Mouse (Mus musculus) urinary bladder, adult 2 months (tissue): ENCODE results near the gene Gm21882. TPM values are rescaled to one million over a fixed set of nuclear protein-coding genes. Genes with fewer than 3 reads are reported as not detected.
"Not testable (repeated sequence)": the region's sequence is repeated elsewhere in the genome, so short reads cannot be mapped to it uniquely, and the experiment has no call there.

Experiments
- DNase-seq: peaks from one replicate; pipeline ENCODE4 v3.0.0; 2022; ENCODE audit warnings: low spot score
- polyA plus RNA-seq: library from polyadenylated mRNA; depleted of rRNA; stranded (reverse); fragments of >200 nt; gene quantifications from 2 replicates; pipeline ENCODE4 v1.2.3, GENCODE M21; 2012; rRNA removed

Gm21882 gene
- polyA plus RNA-seq, result not detected in 2 replicates

DNA sequence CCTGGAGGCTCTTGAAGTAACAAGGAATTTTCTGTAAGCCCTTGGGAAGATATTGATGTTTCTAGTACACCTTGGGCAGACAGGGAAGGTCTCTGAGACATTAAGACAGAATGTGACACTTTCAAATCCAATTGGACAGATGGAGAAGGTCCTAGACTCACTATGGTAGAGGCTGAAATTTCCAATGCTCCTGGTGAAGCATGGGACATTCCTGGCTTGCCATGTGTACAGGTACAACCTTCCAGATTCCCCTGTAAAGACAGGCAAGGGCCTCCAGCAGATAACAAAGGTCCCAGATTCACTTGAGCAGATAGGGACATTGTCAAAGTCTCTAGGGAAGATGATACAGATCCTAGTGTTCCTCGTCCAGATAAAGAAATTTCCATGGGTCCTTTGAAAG is at the start of gene Gm21882:
TSS of gene Gm21882 (minus strand) at position 101 of the 400 bp plus-strand sequence.
- DNase-seq, result not testable (repeated sequence)

Other genes starting within 250 kb of the Gm21882 start
- gene Gm21865, start 64.6 kb downstream of the Gm21882 start, polyA plus RNA-seq, result not detected in 2 replicates